Mouse (Mus musculus): Measurements from ENCODE around the gene Mlst8. TPM values are rescaled to one million over a fixed set of nuclear protein-coding genes. Genes with fewer than 3 reads are reported as not detected.
A peak's percentile ranks its signal among the peaks of the same experiment; 100 is the strongest.

Mlst8 gene
- polyA plus RNA-seq, 1 experiment from 2014 or later: 26.0 TPM

GRCm38 (mm10) chr17:24480201-24480826 is 1.4 kb upstream of the Mlst8 start:
- Histone ChIP-seq H3K4me1 (ENCODE audit: control insufficient read depth, insufficient read depth, low read length) (peaks cover 16% of the 10 kb centered on the region), H3K4me2 (ENCODE audit: low read depth, low read length) (0 out of 2 replicates have a peak overlapping the region, but pooled peaks have one; percentile 12), H3K9me3 (ENCODE audit: control insufficient read depth, low read length) (no peaks in the 10 kb centered on the region), H3K27ac (ENCODE audit: low read length) (peak overlapping the region; percentile 54; the same call in 1 of the 2 replicates), H3K27me3 (replicated peaks; ENCODE audit: control insufficient read depth, insufficient read depth, low read length) (0 out of 2 replicates have a peak, but pooled peaks cover 2% of the 10 kb centered on the region), H3K4me3 (ENCODE audit: low read length) (no peak overlapping the region), H3K9ac (ENCODE audit: low read depth, low read length) (no peak overlapping the region; the same call in 1 of the 2 replicates), H3K36me3 (ENCODE audit: control insufficient read depth, insufficient read depth, low read length) (peaks cover 17% of the 10 kb centered on the region)
- WGBS: 49% methylated on average over 3 of the region's 3 CpGs
- ATAC-seq: no peak

GRCm38 (mm10) chr17:24479431-24479830 is 553 bp upstream of the Mlst8 start:
- 24% methylated on average over 1 of the region's 1 CpGs for WGBS
- Histone ChIP-seq H3K4me1 (ENCODE audit: control insufficient read depth, insufficient read depth, low read length) (peaks cover 16% of the 10 kb centered on the region), H3K27me3 (replicated peaks; ENCODE audit: control insufficient read depth, insufficient read depth, low read length) (no peaks in the 10 kb centered on the region), H3K9ac (ENCODE audit: low read depth, low read length) (no peak overlapping the region), H3K4me3 (ENCODE audit: low read length) (peak overlapping the region; percentile 88), H3K27ac (ENCODE audit: low read length) (peak overlapping the region; percentile 45; the same call in 1 of the 2 replicates), H3K4me2 (ENCODE audit: low read depth, low read length) (peak overlapping the region; percentile 46), H3K9me3 (ENCODE audit: control insufficient read depth, low read length) (no peaks in the 10 kb centered on the region), H3K36me3 (ENCODE audit: control insufficient read depth, insufficient read depth, low read length) (peaks cover 21% of the 10 kb centered on the region)
- no peak for ATAC-seq

GRCm38 (mm10) chr17:24477985-24478600 is 785 bp downstream of the Mlst8 start:
- peaks cover 28% of the 10 kb centered on the region for H3K4me1 ChIP-seq (ENCODE audit: control insufficient read depth, insufficient read depth, low read length)
- 31% methylated on average over 11 of the region's 11 CpGs for WGBS
- peak overlapping the region; percentile 94 for H3K9ac ChIP-seq (ENCODE audit: low read depth, low read length)
- H3K36me3 ChIP-seq (ENCODE audit: control insufficient read depth, insufficient read depth, low read length): peaks cover 26% of the 10 kb centered on the region
- peak; percentile 43 for ATAC-seq
- no peaks in the 10 kb centered on the region for H3K27me3 ChIP-seq (replicated peaks; ENCODE audit: control insufficient read depth, insufficient read depth, low read length)
- peak overlapping the region; percentile 77 for H3K4me2 ChIP-seq (ENCODE audit: low read depth, low read length)
- no peaks in the 10 kb centered on the region for H3K9me3 ChIP-seq (ENCODE audit: control insufficient read depth, low read length)
- H3K27ac ChIP-seq (ENCODE audit: low read length): peak overlapping the region; percentile 51; the same call in 1 of the 2 replicates
- H3K4me3 ChIP-seq (ENCODE audit: low read length): peak overlapping the region; percentile 88

- peaks cover 33% of the 10 kb centered on the region for H3K4me1 ChIP-seq (ENCODE audit: control insufficient read depth, insufficient read depth, low read length)
- H3K4me2 ChIP-seq (ENCODE audit: low read depth, low read length): peak overlapping the region; percentile 77
- 91% methylated on average over 20 of the region's 20 CpGs for WGBS
- H3K27ac ChIP-seq (ENCODE audit: low read length): peak overlapping the region; percentile 51
- ATAC-seq: no peak
- peaks cover 26% of the 10 kb centered on the region for H3K36me3 ChIP-seq (ENCODE audit: control insufficient read depth, insufficient read depth, low read length)
- peak overlapping the region; percentile 94 for H3K9ac ChIP-seq (ENCODE audit: low read depth, low read length)
- no peaks in the 10 kb centered on the region for H3K27me3 ChIP-seq (replicated peaks; ENCODE audit: control insufficient read depth, insufficient read depth, low read length)
- H3K4me3 ChIP-seq (ENCODE audit: low read length): peak overlapping the region; percentile 88; the same call in 1 of the 2 replicates
- no peaks in the 10 kb centered on the region for H3K9me3 ChIP-seq (ENCODE audit: control insufficient read depth, low read length)
Observed at GRCm38 (mm10) chr17:24477053-24477984, 1.6 kb downstream of the Mlst8 start.

- Histone ChIP-seq H3K36me3 (ENCODE audit: control insufficient read depth, insufficient read depth, low read length) (peaks cover 26% of the 10 kb centered on the region), H3K27ac (ENCODE audit: low read length) (no peak overlapping the region), H3K9ac (ENCODE audit: low read depth, low read length) (no peak overlapping the region), H3K4me3 (ENCODE audit: low read length) (no peak overlapping the region), H3K4me2 (ENCODE audit: low read depth, low read length) (no peak overlapping the region), H3K4me1 (ENCODE audit: control insufficient read depth, insufficient read depth, low read length) (peaks cover 44% of the 10 kb centered on the region), H3K27me3 (replicated peaks; ENCODE audit: control insufficient read depth, insufficient read depth, low read length) (no peaks in the 10 kb centered on the region), H3K9me3 (ENCODE audit: control insufficient read depth, low read length) (no peaks in the 10 kb centered on the region)
- ATAC-seq: no peak
- WGBS: 94% methylated on average over 10 of the region's 10 CpGs
Observed at GRCm38 (mm10) chr17:24476022-24476776, 2.7 kb downstream of the Mlst8 start.

GRCm38 (mm10) chr17:24475586-24475985 is 3.3 kb downstream of the Mlst8 start:
- ATAC-seq: no peak
- Histone ChIP-seq H3K9ac (ENCODE audit: low read depth, low read length) (no peak overlapping the region), H3K4me1 (ENCODE audit: control insufficient read depth, insufficient read depth, low read length) (peaks cover 45% of the 10 kb centered on the region), H3K9me3 (ENCODE audit: control insufficient read depth, low read length) (no peaks in the 10 kb centered on the region), H3K4me2 (ENCODE audit: low read depth, low read length) (no peak overlapping the region), H3K4me3 (ENCODE audit: low read length) (no peak overlapping the region), H3K36me3 (ENCODE audit: control insufficient read depth, insufficient read depth, low read length) (peaks cover 26% of the 10 kb centered on the region), H3K27ac (ENCODE audit: low read length) (no peak overlapping the region), H3K27me3 (replicated peaks; ENCODE audit: control insufficient read depth, insufficient read depth, low read length) (no peaks in the 10 kb centered on the region)
- WGBS: 93% methylated on average over 6 of the region's 6 CpGs

- no peak overlapping the region for H3K4me2 ChIP-seq (ENCODE audit: low read depth, low read length)
- H3K27me3 ChIP-seq (replicated peaks; ENCODE audit: control insufficient read depth, insufficient read depth, low read length): no peaks in the 10 kb centered on the region
- H3K4me1 ChIP-seq (ENCODE audit: control insufficient read depth, insufficient read depth, low read length): peaks cover 37% of the 10 kb centered on the region
- 71% methylated on average over 5 of the region's 5 CpGs for WGBS
- H3K9me3 ChIP-seq (ENCODE audit: control insufficient read depth, low read length): no peaks in the 10 kb centered on the region
- no peak overlapping the region for H3K4me3 ChIP-seq (ENCODE audit: low read length)
- no peak overlapping the region for H3K9ac ChIP-seq (ENCODE audit: low read depth, low read length)
- no peak for ATAC-seq
- H3K27ac ChIP-seq (ENCODE audit: low read length): peak overlapping the region; percentile 95
- H3K36me3 ChIP-seq (ENCODE audit: control insufficient read depth, insufficient read depth, low read length): peaks cover 26% of the 10 kb centered on the region
Observed at GRCm38 (mm10) chr17:24474557-24474956, 4.3 kb downstream of the Mlst8 start.

GRCm38 (mm10) chr17:24473612-24474275 is 5.1 kb downstream of the Mlst8 start, which contains the start of gene Bricd5:
Gene Bricd5 (plus strand): TSS chr17:24473884.
- peaks cover 37% of the 10 kb centered on the region for H3K4me1 ChIP-seq (ENCODE audit: control insufficient read depth, insufficient read depth, low read length)
- peak within 1 kb of the TSS; percentile 95 for H3K27ac ChIP-seq (ENCODE audit: low read length)
- H3K4me3 ChIP-seq (ENCODE audit: low read length): peak within 1 kb of the TSS; percentile 93
- ATAC-seq: no peak
- H3K9me3 ChIP-seq (ENCODE audit: control insufficient read depth, low read length): no peaks in the 10 kb centered on the region
- peaks cover 26% of the 10 kb centered on the region for H3K36me3 ChIP-seq (ENCODE audit: control insufficient read depth, insufficient read depth, low read length)
- peak within 1 kb of the TSS; percentile 96 for H3K9ac ChIP-seq (ENCODE audit: low read depth, low read length)
- no peaks in the 10 kb centered on the region for H3K27me3 ChIP-seq (replicated peaks; ENCODE audit: control insufficient read depth, insufficient read depth, low read length)
- H3K4me2 ChIP-seq (ENCODE audit: low read depth, low read length): peak within 1 kb of the TSS; percentile 92
- 74% methylated on average over 6 of the region's 6 CpGs for WGBS
